Mouse (Mus musculus) CH12.LX (cell line): ENCODE measurements around the gene Tmem178. TPM values are rescaled to one million over a fixed set of nuclear protein-coding genes. Genes with fewer than 3 reads are reported as not detected.

Source experiments
- DNase-seq: peaks from one replicate; pipeline ENCODE4 v3.0.0-alpha.2; 2013; ENCODE audit errors: extremely low read depth
- H3K27ac ChIP-seq: 2 replicates; pipeline ENCODE4 v1.5.1; 2012; ENCODE audit warnings: low read depth, mild to moderate bottlenecking, control low read depth, moderate library complexity; ENCODE audit not compliant: insufficient read depth
- H3K27me3 ChIP-seq: replicated peaks from 2 replicates; pipeline ENCODE3; 2012; ENCODE audit warnings: inconsistent platforms
- H3K36me3 ChIP-seq, 2 experiments: replicated peaks in 1 of 2; 2 replicates each; pipeline versions ENCODE3 to v1.6.1; 2012; ENCODE audit warnings: inconsistent platforms in 1 of 2, low read length in 1 of 2, mild to moderate bottlenecking in 1 of 2, mixed read lengths in 1 of 2, moderate library complexity in 1 of 2; ENCODE audit not compliant: control insufficient read depth in 1 of 2, insufficient read depth in 1 of 2
- H3K4me1 ChIP-seq, 2 experiments: 2 replicates each; pipeline ENCODE4 v1.6.1; 2012; ENCODE audit warnings: inconsistent platforms in 1 of 2, moderate library complexity in 1 of 2; ENCODE audit not compliant: insufficient read depth in 2 of 2, control insufficient read depth in 1 of 2
- H3K4me2 ChIP-seq: 2 replicates; pipeline ENCODE4 v1.6.1; 2012; ENCODE audit warnings: low read depth, mild to moderate bottlenecking, control low read depth; ENCODE audit not compliant: poor library complexity, insufficient read depth, severe bottlenecking
- H3K4me3 ChIP-seq, 3 experiments: fragments of 150-350 bp in 1 of 3; sonication (generic) in 1 of 3; replicated peaks in 1 of 3; 2 replicates each; pipeline versions ENCODE3 to v1.5.1; 2011 to 2012; ENCODE audit warnings: low read depth in 2 of 3, low read length in 2 of 3, mild to moderate bottlenecking in 2 of 3, moderate library complexity in 2 of 3, control low read depth in 1 of 3, improper control_type of control experiment in 1 of 3, inconsistent platforms in 1 of 3, mixed read lengths in 1 of 3; ENCODE audit not compliant: poor library complexity in 1 of 3
- H3K79me2 ChIP-seq: replicated peaks from 2 replicates; pipeline ENCODE4 v1.6.1; 2012; ENCODE audit warnings: mild to moderate bottlenecking, moderate library complexity; ENCODE audit not compliant: control insufficient read depth, poor library complexity, insufficient read depth, severe bottlenecking; ENCODE audit errors: extremely low read depth
- H3K9ac ChIP-seq: 2 replicates; pipeline ENCODE4 v1.6.1; 2012; ENCODE audit warnings: low read depth, mild to moderate bottlenecking, control low read depth, moderate library complexity; ENCODE audit not compliant: insufficient read depth
- H3K9me3 ChIP-seq: replicated peaks from 2 replicates; pipeline ENCODE3; 2012; ENCODE audit warnings: low read length, inconsistent platforms, mixed read lengths
- CTCF ChIP-seq, 2 experiments: IDR thresholded peaks in 1 of 2; conservative IDR thresholded peaks in 1 of 2; 2 replicates each; pipeline ENCODE4 v1.5.1; 2011 to 2012; ENCODE audit warnings: low read depth in 2 of 2, low read length in 2 of 2, improper control_type of control experiment in 1 of 2, inconsistent platforms in 1 of 2, mild to moderate bottlenecking in 1 of 2, moderate library complexity in 1 of 2
- ETS1 ChIP-seq: conservative IDR thresholded peaks from 2 replicates; pipeline ENCODE4 v1.6.1; 2012; ENCODE audit warnings: low read depth, mild to moderate bottlenecking, inconsistent platforms, low read length, improper control_type of control experiment, moderate library complexity
- GABPA ChIP-seq: IDR thresholded peaks from 2 replicates; pipeline ENCODE4 v1.6.1; 2012; ENCODE audit warnings: low read depth, low read length, improper control_type of control experiment, inconsistent platforms; ENCODE audit not compliant: insufficient replicate concordance
- JUN ChIP-seq: IDR thresholded peaks from 2 replicates; pipeline ENCODE4 v1.6.1; 2011; ENCODE audit warnings: low read depth, mild to moderate bottlenecking, low read length, improper control_type of control experiment, moderate library complexity; ENCODE audit not compliant: insufficient read depth
- JUND ChIP-seq: conservative IDR thresholded peaks from 2 replicates; pipeline ENCODE4 v1.6.1; 2011; ENCODE audit warnings: low read depth, low read length, improper control_type of control experiment
- MAZ ChIP-seq: IDR thresholded peaks from 2 replicates; pipeline ENCODE4 v1.6.1; 2012; ENCODE audit warnings: low read depth, mild to moderate bottlenecking, inconsistent platforms, low read length, improper control_type of control experiment, moderate library complexity
- MEF2A ChIP-seq: IDR thresholded peaks from 2 replicates; pipeline ENCODE4 v1.6.1; 2014; ENCODE audit warnings: low read depth, mild to moderate bottlenecking, inconsistent platforms, low read length, improper control_type of control experiment, borderline replicate concordance
- MYC ChIP-seq: IDR thresholded peaks from 2 replicates; pipeline ENCODE4 v1.6.1; 2011; ENCODE audit warnings: low read depth, mild to moderate bottlenecking, improper control_type of control experiment, low read length
- POLR2A ChIP-seq: IDR thresholded peaks from 2 replicates; pipeline ENCODE4 v1.6.1; 2011; ENCODE audit warnings: low read depth, mild to moderate bottlenecking, improper control_type of control experiment, low read length
- RAD21 ChIP-seq: IDR thresholded peaks from 2 replicates; pipeline ENCODE4 v1.6.1; 2011; ENCODE audit warnings: low read depth, mild to moderate bottlenecking, low read length, improper control_type of control experiment, moderate library complexity
- RCOR1 ChIP-seq: conservative IDR thresholded peaks from 2 replicates; pipeline ENCODE4 v1.6.1; 2012; ENCODE audit warnings: low read depth, mild to moderate bottlenecking, inconsistent platforms, low read length, improper control_type of control experiment
- SIN3A ChIP-seq: IDR thresholded peaks from 2 replicates; pipeline ENCODE4 v1.6.1; 2012; ENCODE audit warnings: low read length, improper control_type of control experiment, inconsistent platforms
- SMC3 ChIP-seq: IDR thresholded peaks from 2 replicates; pipeline ENCODE4 v1.6.1; 2011; ENCODE audit warnings: low read depth, low read length, improper control_type of control experiment
- TBP ChIP-seq: conservative IDR thresholded peaks from 2 replicates; pipeline ENCODE4 v1.6.1; 2011; ENCODE audit warnings: low read depth, low read length, improper control_type of control experiment
- UBTF ChIP-seq: IDR thresholded peaks from 2 replicates; pipeline ENCODE4 v1.6.1; 2012; ENCODE audit warnings: low read depth, mild to moderate bottlenecking, inconsistent platforms, low read length, improper control_type of control experiment, moderate library complexity
- USF1 ChIP-seq: IDR thresholded peaks from 2 replicates; pipeline ENCODE4 v1.6.1; 2014; ENCODE audit warnings: low read depth, mild to moderate bottlenecking, inconsistent platforms, low read length, improper control_type of control experiment
- USF2 ChIP-seq: conservative IDR thresholded peaks from 2 replicates; pipeline ENCODE4 v1.6.1; 2011; ENCODE audit warnings: low read depth, low read length, improper control_type of control experiment
- ZC3H11A ChIP-seq: IDR thresholded peaks from 2 replicates; pipeline ENCODE4 v1.6.1; 2012; ENCODE audit warnings: low read depth, mild to moderate bottlenecking, inconsistent platforms, low read length, improper control_type of control experiment
- ZNF384 ChIP-seq: IDR thresholded peaks from 2 replicates; pipeline ENCODE4 v1.6.1; 2012; ENCODE audit warnings: low read depth, low read length, improper control_type of control experiment, inconsistent platforms
- dilution Hi-C: fragments of 300-500 bp; cut with MboI; formaldehyde crosslinking; loops from 2 replicates; pipeline ENCODE4 v1.14.3; 2020; ENCODE audit warnings: low sequenced_read_pairs; ENCODE audit not compliant: extremely low pct_unique_long_range_greater_than_20kb, extremely low pct_ligation_motif_present
- in situ Hi-C: fragments of 300-500 bp; cut with MboI; formaldehyde crosslinking; loops from 3 replicates; pipeline ENCODE4 v1.14.3; 2019; ENCODE audit warnings: low sequenced_read_pairs, low pct_ligation_motif_present, low pct_unique_long_range_greater_than_20kb, mixed read lengths
- polyA plus RNA-seq: library from polyadenylated mRNA; unstranded; fragments of >175 nt; gene quantifications from 2 replicates; pipeline ENCODE4 v1.2.1, GENCODE M21; 2012; ENCODE audit warnings: low read depth; ENCODE audit not compliant: insufficient read length
- total RNA-seq, 2 experiments: library from RNA; depleted of rRNA; stranded (reverse); fragments of 300-350 nt in 1 of 2; fragments of >200 nt in 1 of 2; gene quantifications; 2 replicates each; pipeline ENCODE4 v1.2.3; 2012 to 2014

Tmem178 gene
- total and polyA plus RNA-seq, 3 experiments, result not detected

- Histone ChIP-seq H3K36me3 (no peaks in the 10 kb centered on the region), H3K27ac (no peak overlapping the region), H3K4me1 (no peaks in the 10 kb centered on the region), H3K4me2 (no peak overlapping the region), H3K79me2 (no peaks in the 10 kb centered on the region), H3K9me3 (no peaks in the 10 kb centered on the region), H3K4me3 (no peak overlapping the region), H3K27me3 (no peaks in the 10 kb centered on the region), H3K9ac (no peak overlapping the region)
- dilution Hi-C loops (no loop called here), in situ Hi-C loops (no loop called here)
- no peak for TF ChIP-seq MYC
- no peak for TF ChIP-seq RCOR1
- TF ChIP-seq ZNF384, result no peak
- TF ChIP-seq JUND, result no peak
- TF ChIP-seq ETS1, result no peak
- TF ChIP-seq UBTF, result no peak
- TF ChIP-seq USF2, result no peak
- DNase-seq, result no peak
Measured at GRCm38 (mm10) chr17:80925554-80925953, 18.9 kb upstream of the Tmem178 start.

GRCm38 (mm10) chr17:80927151-80927550 is 17.3 kb upstream of the Tmem178 start:
- Histone ChIP-seq H3K4me2 (no peak overlapping the region), H3K9me3 (no peaks in the 10 kb centered on the region), H3K4me3 (no peak overlapping the region), H3K4me1 (no peaks in the 10 kb centered on the region), H3K27me3 (no peaks in the 10 kb centered on the region), H3K9ac (no peak overlapping the region), H3K79me2 (no peaks in the 10 kb centered on the region), H3K36me3 (no peaks in the 10 kb centered on the region), H3K27ac (no peak overlapping the region)
- dilution Hi-C loops (no loop called here), in situ Hi-C loops (no loop called here)
- TF ChIP-seq CTCF (conservative IDR thresholded peaks at IDR 0.05 in 1 of 2, IDR thresholded peaks at IDR 0.05 in 1 of 2; ENCODE audit: low read depth in 2 of 2, low read length in 2 of 2), result no peak
- TF ChIP-seq USF1, result no peak
- DNase-seq, result no peak

DNA sequence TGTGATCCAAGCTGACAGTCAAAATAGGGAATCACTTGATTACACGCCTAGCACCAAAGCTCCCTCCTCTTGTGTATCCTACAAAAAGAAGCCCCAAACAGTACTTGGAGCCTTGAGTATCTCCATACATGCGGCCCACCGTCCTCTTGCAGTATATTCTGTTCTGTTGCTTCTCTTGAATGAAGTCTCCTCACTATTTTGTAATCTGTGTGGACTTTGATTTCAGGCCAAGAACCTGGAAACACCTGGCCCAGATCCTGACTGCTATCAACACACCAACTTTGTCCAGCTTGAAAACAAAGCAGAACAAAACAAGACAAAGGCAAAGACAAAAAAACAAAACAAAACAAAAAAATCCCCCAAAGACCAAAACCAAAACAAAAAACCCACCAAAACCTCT is 11.7 kb upstream of the Tmem178 start:
- in situ Hi-C loops (no loop called here), dilution Hi-C loops (no loop called here)
- Histone ChIP-seq H3K9me3 (no peaks in the 10 kb centered on the region), H3K27me3 (no peaks in the 10 kb centered on the region), H3K36me3 (no peaks in the 10 kb centered on the region), H3K4me3 (no peak overlapping the region)
- TF ChIP-seq SMC3, result no peak
- TF ChIP-seq JUN, result no peak
- TF ChIP-seq POLR2A, result no peak
- no peak for TF ChIP-seq USF1
- no peak for TF ChIP-seq ZNF384
- no peak for TF ChIP-seq JUND
- no peak for TF ChIP-seq GABPA
- no peak for TF ChIP-seq USF2
- no peak for TF ChIP-seq MAZ
- no peak for TF ChIP-seq SIN3A
- no peak for TF ChIP-seq MEF2A
- no peak for TF ChIP-seq TBP
- no peak for TF ChIP-seq RAD21
- no peak for TF ChIP-seq ZC3H11A
- TF ChIP-seq, all 38 proteins: peak for 0
- no peak overlapping the region for H3K9ac ChIP-seq
- no peak overlapping the region for H3K27ac ChIP-seq
- H3K4me2 ChIP-seq, result peak overlapping the region; percentile 78; the same call in 1 of the 2 replicates
- H3K79me2 ChIP-seq, result no peaks in the 10 kb centered on the region
- DNase-seq, result no peak
- peaks cover 4 to 15% of the 10 kb centered on the region in 2 experiments; a peak in 3 of 4 replicates for H3K4me1 ChIP-seq
